Mouse (Mus musculus): ENCODE results near the gene Lmx1a. TPM values are rescaled to one million over a fixed set of nuclear protein-coding genes. Genes with fewer than 3 reads are reported as not detected.
A peak's percentile ranks its signal among the peaks of the same experiment; 100 is the strongest.

Gene Lmx1a
- total RNA-seq (2015) (not detected in 2 replicates), total RNA-seq (2017) (not detected in 2 replicates)

DNA sequence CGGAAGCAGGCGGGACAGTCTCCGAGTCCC is at the start of gene Lmx1a:
Lmx1a (plus strand) TSS at position 6 of the 30 bp plus-strand sequence.
- ATAC-seq (ENCODE audit: poor library complexity, severe bottlenecking): no peak

DNA sequence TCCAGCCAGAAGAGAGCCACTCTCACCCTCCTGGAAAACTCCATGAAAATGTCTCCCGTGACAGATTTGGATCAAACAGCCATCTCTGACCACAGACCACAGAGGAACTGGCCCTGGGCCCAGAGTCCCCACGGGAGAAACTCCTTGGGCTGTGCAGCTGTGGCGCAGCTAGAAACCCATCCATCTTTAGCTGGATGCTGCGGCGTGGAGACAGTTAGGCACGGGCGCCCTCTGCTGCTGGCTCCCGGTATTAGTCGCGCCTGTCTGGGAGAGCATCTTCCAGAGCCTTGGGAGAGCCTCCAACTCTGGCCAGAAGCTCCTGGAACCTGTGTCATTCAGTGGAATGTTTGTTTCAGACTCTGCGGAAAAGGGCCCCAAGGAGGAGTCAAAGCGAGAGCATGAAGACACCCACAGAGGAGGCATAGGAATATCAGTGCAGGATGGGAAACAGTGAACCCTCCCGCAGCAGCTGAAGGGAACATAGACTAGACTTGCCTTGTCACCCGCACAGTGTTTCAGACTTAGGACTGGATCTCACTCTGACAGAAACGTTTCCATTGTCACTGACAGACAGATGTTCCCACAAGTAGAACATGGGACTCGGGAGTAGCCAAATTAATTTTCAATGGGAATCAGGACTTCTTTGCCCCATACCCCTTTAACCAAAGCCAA is 44.0 kb upstream of the Lmx1a start:
- peak; percentile 82 for ATAC-seq (ENCODE audit: poor library complexity, severe bottlenecking)

DNA sequence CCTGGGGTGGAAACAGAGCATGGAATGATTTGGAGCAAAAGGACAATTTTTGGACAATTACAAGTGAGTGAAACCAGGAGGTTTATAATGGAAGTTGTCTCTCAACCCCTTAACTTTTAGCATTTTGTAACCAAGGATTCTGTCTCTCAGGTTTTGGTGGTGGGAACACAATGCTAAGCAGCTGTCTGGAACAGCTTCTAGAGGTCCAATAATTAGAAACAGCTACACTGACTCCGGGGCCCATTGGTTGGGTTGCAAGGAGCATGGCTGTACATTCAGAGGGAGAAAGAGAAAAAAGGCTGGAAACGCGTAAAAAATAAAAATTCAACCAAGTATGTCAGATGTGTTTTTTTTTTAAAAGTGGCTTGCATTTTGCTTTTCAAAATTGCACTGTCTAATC is 40.4 kb upstream of the Lmx1a start:
- ATAC-seq (ENCODE audit: poor library complexity, severe bottlenecking): no peak

DNA sequence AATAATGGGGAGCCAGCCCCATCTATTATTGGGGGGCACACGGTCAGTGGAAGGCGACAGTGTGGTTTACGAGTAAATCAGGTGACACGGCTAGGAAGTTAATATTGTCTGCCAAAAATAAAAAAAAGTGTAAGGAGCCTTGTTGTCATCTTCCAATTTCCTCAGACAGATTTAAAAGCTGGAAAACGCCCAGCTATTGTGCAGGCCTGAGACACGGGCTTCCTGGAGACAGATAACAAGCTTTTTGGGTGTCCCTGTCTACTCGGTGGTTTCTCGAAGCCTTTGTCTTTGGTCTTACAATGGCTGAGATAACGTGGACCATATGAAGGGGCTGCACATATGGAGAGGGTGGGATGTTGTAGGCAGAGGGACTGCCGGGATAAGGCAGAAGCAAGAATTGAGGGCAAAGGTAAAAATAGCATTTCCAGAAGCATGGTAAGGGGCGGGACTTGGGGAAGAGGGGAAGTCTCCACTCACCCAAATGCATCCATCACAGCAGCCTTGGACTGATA is 39.9 kb upstream of the Lmx1a start:
- ATAC-seq (ENCODE audit: poor library complexity, severe bottlenecking): no peak

DNA sequence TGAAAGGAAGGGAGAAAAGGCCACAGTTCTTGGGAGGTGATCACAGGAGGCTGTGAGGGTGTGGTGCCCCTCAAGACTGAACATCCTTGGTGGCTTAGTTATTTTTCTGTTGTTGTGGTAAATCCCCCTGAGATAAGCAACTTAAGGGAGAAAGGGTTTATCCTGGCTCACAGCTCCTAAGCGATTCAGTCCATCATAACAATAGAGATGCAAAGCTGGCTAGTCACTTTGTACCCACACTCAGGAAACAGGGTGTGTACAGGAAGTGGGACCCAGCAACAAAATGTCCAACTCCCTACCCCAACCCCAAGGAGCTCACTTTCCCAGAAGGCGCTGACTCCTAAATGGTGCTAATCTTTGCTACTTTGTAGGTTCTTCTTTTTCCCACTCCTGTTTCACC is 36.7 kb upstream of the Lmx1a start:
- ATAC-seq (ENCODE audit: poor library complexity, severe bottlenecking): no peak

DNA sequence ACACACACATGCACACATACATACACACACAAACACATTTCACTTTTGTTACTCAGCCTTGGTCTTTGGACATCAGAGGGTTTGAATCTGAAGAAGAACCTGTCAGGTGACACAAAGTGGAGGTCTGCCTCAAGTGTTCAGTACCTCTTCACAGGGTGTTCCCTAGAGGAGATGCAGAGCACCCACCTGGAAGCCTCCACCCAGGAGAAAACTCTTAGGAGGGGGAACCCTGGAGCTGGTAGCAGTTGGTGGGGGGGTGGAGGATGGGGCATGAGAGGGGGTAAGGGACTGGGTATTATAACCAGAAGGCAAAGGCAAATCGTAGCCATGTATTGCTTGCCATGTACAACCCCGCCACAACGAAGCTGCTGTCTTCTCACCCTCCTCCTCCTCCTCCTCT is 30.0 kb upstream of the Lmx1a start:
- no peak for ATAC-seq (ENCODE audit: poor library complexity, severe bottlenecking)

DNA sequence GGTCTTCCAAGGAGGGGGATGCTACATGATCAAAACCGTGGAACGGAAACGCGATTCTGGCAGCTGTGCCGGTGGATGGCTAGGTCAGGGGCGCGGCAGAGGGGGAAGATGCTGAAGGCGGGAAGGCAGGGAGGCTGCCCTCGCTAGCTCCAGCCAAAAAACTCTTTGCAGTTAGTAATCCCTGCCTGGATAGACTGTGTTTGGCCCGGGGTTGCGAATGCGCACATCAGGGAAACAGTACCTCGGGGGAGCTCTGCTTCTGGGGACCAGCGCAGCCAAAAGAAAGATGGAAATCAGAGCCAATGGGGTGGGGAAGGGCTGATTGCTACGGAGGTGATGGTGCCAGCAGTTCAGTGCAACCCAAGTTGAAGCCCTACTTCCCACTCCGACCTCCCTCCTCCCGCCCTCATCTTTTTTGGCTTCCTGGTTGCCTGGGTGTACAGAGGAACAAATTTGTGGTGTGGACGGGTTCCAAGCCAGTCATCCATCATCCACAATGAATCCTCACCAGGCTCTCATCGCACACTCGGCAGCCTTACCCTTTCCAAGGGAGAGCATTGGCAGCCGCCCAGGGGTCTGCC is 28.4 kb upstream of the Lmx1a start:
- ATAC-seq (ENCODE audit: poor library complexity, severe bottlenecking): no peak

DNA sequence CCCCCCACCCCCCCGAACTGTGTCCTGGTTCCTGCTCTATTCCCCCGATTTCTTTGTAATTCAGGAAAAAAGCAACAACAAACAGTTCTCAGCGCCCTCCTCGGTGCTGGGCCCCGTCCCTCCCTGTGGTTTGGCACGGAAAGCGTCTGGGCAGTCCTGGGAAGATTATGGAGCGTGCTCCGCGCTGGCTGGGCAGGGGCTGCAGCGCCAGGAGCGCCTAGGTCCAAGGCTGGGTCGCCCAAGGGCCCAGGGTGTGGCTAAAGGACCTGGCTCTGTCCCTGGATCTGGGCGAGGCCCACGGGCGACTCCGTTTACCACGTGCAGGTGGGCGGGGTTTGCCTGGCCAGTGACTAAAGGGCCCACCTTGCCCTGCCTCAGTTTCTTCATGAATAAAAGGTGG is 27.9 kb upstream of the Lmx1a start:
- no peak for ATAC-seq (ENCODE audit: poor library complexity, severe bottlenecking)

DNA sequence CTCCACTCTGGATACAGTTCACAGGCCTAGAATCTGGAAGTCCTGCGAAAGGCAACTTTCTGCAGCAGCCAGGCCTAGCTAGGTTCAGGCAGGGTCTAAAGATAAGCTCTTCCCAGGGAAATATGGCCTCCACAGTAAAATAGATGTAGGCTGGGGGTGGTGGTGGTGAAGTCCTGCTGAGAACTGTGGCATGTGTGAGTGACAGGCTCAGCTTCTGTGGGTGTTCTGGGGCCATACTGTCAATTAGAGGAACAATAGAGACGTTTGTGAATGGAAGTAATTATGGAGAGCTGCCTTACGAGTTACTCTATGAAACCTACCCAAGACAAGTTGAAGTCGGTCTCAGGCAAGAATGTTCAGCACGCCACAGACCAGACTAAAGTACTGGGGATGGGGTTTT is 25.9 kb upstream of the Lmx1a start:
- ATAC-seq (ENCODE audit: poor library complexity, severe bottlenecking): no peak

DNA sequence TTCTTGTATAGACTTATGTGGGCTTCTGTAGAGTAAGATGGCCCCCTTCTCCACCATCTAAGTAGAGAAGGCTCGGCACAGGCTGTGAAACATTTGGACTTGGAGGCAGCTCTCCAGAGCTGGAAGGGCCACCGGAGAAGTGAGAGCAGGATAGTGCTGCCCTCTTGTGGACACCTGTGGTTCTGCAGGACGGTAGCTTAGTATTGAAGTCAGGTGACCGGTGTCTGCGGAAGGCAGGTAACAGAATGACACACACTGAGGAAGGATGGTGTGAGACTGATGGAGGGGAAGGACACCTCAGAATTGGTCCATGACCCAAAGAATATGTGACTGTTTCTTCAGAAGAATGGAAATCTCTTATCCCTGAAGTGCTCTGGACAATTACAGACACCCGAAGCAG is 19.2 kb upstream of the Lmx1a start:
- peak; percentile 72 for ATAC-seq (ENCODE audit: poor library complexity, severe bottlenecking)

DNA sequence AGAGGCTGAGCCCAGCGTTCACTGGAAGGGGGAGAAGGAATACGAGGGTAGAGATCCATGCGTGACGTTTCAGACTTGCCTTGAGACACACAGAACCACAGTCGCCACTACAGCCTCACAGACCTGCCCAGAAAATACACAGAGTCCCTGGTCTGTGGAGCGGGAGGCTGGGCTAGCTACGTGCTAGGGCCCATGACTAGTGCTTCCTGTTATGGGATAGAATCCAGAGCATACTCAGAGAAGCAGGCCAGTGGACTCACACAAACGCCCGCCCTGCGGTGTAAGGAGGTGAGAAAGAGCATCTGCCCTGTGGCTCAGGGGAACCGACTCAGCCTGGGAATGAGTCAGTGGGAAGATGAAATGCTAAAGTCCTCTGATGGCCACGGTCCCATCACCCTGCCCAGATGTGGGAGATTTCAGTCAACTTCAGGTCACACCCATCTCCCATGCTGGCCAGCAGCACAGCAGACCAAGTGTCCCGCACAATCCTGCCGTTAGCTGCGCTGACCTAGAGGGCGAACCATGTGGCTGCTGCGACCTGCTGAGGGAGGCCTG is 16.5 kb upstream of the Lmx1a start:
- ATAC-seq (ENCODE audit: poor library complexity, severe bottlenecking): no peak

DNA sequence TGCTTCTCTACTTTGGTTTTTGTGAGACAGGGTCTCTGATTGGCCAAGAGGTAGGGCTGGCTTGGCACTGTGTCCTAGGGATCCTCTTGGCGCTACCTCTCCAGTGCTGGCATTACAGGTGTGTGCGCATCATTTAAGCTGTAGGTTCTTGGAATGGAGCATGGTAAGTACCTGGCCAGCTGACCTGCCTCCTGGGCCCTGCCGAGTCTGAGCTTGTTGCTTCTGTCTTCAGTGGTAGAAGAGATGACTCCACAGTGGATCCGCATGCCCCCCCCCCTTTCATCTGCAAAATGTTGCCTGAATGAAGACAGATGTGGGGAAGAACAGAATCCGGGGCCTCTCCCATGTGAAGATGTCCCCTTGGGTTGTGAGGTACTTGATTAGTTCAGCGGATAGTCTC is 10.0 kb upstream of the Lmx1a start:
- no peak for ATAC-seq (ENCODE audit: poor library complexity, severe bottlenecking)

DNA sequence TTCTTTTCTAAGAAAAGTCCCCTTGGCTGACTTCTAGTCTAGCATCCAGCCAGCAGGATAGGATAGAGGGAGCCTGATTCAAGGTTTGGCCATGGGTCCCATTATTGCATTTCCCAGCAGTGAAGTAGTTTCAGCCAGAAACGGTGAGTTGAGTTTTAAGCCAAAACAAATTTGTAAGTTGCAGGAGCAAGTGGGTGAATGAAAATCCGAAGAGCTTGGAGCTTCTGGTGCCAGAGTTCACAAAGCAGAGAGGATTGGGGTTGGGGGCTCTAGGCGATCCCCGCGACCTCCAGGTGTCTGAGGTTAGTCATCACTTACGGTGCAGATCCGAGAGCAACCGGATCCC is 1.1 kb upstream of the Lmx1a start:
- ATAC-seq (ENCODE audit: poor library complexity, severe bottlenecking): no peak

DNA sequence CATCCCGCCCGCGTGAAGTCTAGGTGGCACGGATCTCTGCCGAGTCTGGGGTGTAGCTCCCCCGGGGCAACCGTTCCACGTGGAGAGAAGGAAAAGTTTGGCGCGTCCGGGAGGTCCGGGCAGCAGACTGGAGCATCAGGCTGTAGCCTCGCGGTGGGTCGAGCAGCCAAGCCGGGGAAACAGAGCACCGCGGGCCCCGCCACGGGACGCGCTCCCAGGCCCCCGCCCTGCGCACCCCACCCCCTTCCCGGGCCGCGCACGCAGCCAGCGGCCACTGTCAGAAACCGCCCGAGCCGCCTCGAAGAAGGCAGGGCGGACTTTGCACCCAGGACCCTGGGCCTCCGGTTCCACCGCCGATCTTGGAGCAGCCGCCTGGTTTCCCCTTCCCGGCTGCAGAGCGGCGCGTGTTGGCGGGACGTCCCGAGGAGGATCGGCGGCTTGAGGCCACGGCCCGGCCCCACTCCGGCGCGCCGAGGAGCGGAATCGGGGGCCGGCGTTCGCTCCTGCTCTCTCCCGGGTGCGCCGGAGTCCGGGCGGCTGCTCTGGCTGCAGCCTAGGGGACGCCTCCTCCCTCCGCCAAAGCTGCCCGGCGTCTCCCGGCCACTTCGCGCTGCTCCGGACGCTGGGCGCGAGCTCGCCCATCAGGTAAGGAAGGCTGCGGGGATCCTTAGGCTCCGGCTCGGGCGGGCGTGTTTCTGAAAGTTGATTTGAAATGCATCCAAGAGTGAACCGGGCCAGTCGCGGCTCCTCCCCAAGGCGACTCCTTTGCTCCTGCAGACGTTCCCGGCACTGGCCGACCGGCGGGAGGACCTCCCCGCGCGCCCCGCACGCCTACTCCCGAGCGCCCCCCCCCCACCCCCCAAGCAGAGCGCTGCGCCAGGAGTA is 448 bp upstream of the Lmx1a start:
- ATAC-seq (ENCODE audit: poor library complexity, severe bottlenecking): no peak

DNA sequence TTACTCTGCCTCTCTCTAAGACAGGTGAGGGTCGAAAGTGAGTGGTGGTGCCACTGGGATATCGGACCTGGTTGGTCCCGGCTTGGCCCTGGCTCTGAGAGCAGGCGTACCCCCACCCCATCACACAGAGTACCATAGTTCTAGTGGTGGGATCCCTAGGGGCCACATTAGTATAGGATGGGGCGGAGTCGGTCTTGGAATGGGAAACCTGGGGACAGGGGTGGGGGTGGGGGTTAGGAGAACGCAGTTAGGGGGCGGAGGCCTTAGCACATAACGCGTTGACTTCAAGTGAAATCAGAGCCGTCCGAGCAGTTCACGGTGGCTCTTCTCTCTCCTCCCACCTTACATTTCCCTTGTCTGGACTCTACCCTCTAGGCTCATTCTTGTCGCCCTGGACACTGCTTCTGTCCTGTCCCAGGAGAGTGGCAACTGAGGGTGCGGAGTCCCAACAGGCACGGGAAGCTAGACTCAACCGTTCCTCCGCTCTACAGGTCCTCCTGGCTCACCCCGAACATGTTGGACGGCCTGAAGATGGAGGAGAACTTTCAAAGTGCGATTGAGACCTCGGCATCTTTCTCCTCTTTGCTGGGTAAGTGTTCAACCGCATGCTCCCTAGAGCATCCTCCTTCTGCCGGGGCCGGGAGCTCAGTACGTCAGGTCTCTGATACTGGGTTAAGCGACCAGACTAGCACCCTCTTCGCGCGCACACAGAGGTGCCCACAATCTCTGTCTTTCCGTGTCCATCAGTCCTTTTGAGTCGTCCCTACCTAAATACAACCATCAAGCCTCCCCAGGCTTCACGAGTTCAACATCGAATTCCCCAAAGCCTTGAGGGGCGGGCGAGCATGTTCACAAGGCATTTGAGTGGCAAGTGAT is 463 bp downstream of the Lmx1a start:
- ATAC-seq (ENCODE audit: poor library complexity, severe bottlenecking): no peak

DNA sequence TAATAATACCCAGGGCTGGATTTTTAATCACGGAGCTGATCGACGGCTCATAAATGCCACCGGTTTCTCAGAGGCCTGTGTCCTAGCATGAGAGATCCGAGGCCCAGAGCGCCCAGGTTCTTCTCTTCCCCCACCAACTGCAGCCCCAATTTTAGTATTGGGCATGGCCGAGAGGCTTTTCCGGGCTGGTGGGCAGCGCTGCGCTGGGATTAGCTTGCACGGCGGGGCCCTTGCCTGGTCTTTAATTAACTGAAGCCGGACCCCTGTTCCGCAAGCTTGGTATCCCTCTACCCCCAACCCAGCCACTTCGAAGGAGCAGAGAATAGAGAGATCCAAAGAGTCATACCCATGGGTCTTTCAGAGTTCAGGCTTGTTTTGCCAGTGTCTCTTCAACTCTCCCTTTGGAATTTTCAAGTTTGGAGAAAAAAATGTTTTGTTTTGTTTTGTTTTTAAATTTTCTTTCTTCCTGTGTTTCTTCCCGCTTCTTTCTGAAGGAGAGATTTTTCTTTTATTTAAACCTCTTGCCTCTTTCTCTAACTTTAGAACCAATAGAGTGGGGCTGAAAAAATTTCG is 1.2 kb downstream of the Lmx1a start:
- ATAC-seq (ENCODE audit: poor library complexity, severe bottlenecking): no peak

DNA sequence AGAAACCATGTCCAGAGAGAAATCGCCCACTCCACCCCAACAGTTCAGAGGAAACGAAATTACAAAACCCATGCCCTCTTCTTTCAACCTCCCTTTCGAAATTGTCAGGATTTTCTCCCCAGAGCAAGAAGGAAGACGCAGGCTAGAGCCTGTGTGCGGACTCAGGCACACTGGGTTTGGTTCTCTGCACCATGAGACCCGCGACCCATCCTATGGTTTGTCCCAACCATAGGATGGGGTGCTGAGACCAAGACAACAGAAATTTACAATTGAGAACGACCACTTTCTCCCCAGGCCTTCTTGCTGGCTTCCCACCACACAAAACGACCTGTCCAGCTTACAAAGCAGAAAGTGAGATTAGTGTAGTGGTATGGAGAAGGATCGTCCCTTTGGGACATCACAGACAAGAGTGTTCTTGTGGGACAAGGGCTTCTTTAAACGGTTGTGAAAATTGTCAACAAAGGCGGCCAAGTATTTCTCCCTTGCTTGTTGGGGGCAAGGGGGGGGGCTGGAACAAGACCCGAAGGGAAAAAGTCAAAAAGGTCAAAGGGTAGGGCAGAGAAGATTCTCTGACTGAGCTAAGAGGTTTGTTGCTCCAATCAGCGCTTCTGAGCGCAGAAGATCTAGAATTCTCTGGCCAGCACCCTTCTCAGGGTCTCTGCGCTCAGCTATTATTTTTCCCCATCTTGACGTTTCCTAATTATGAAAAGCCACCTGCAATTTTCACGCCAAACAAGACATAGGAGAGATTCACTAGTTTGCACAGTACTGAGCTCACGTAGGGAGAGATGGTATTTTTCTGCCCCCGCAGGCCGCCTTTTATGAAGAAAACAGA is 1.9 kb downstream of the Lmx1a start:
- no peak for ATAC-seq (ENCODE audit: poor library complexity, severe bottlenecking)

DNA sequence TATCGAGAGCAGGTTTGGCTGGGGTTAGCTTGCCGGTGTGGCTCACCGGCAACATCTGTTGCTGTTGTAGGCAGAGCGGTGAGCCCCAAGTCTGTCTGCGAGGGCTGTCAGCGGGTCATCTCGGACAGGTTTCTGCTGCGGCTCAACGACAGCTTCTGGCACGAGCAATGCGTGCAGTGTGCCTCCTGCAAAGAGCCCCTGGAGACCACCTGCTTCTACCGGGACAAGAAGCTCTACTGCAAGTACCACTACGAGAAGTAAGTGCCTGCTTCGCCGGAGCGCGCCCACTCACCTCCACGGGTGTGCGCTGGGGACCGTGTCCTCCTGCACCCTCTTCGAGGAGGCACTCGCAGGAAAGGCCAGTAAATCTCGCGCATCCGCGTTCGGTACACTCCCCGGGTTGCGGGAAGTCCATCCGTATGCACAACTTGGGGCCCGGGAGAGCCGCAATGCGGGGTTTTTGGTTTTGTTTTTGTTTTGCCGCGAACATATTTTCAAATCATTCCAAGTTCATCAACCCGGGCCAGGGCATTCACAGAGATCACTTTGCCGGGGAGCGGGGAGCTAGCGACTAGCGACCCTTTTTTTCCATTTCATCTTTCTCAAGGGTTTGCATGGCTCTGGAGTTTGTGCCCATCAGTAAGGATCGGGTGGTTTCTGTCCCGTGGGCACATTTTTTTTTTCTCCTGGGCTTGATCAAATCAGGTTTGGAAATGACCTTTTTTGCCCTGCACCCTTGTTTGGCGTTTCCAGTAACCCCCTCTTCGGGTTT is 3.1 kb downstream of the Lmx1a start:
- ATAC-seq (ENCODE audit: poor library complexity, severe bottlenecking): no peak

DNA sequence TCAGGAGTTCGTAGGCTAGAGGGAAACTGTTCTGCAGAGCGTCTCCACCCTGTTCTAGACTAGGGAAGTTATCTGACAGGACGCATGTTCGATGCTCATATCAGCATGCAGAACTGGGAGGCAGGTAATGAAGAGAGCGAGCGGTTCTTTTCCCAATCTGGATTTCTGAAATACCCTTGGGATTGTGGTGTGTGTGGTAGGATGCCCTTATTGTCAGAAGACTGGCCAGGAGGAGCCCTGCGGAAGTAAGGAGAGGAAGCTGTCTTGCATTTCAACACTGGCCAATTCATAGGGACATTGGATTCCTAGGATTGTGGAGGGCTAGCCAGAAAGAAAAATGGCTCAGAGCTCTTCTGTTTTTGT is 3.6 kb downstream of the Lmx1a start:
- no peak for ATAC-seq (ENCODE audit: poor library complexity, severe bottlenecking)

Measured in megakaryocyte, adult 5-6 weeks (primary cell).